Mouse (Mus musculus): Measurements from ENCODE around the gene Omt2a.
"Not testable (repeated sequence)": the region's sequence is repeated elsewhere in the genome, so short reads cannot be mapped to it uniquely, and the experiment has no call there.

- not testable (repeated sequence) for TF ChIP-seq CTCF (IDR thresholded peaks at IDR 0.05; ENCODE audit: extremely low read depth, insufficient read depth, insufficient read length, insufficient replicate concordance); POLR2A (IDR thresholded peaks at IDR 0.05; ENCODE audit: low read depth, low read length)
Measured at GRCm38 (mm10) chr9:78342494-78342893, 27.9 kb upstream of the Omt2a start.

Data from spleen, adult 2 months (tissue).